Mouse (Mus musculus) lung, adult 2 months (tissue): ENCODE results near the gene Pak4.
A peak's percentile ranks its signal among the peaks of the same experiment; 100 is the strongest.

Experiments
- CTCF ChIP-seq: fragments of 200-500 bp; IDR thresholded peaks from 2 replicates; pipeline ENCODE4 v1.5.1; 2011; ENCODE audit warnings: mild to moderate bottlenecking, low read length, control low read depth; ENCODE audit not compliant: insufficient read depth
- POLR2A ChIP-seq: fragments of 200-500 bp; IDR thresholded peaks from 2 replicates; pipeline ENCODE4 v1.6.1; 2011; ENCODE audit warnings: low read depth, mild to moderate bottlenecking, control low read depth, low read length, borderline replicate concordance; ENCODE audit errors: extremely low read depth

- TF ChIP-seq CTCF (peak; percentile 32; the same call in 1 of the 2 replicates), POLR2A (no peak)
These were observed 49.0 kb upstream of the Pak4 start for GRCm38 (mm10) chr7:28647016-28647415.
